Mouse (Mus musculus) left cerebral cortex, adult 8-10 months (tissue): Measurements from ENCODE around the gene Nhsl2. TPM values are rescaled to one million over a fixed set of nuclear protein-coding genes. Genes with fewer than 3 reads are reported as not detected.
"Not testable (repeated sequence)": the region's sequence is repeated elsewhere in the genome, so short reads cannot be mapped to it uniquely, and the experiment has no call there.

Source experiments
- DNase-seq, 2 experiments: peaks; one replicate each; pipeline ENCODE4 v3.0.0; 2022; ENCODE audit warnings: low spot score in 2 of 2
- total RNA-seq, 4 experiments: library from RNA; stranded (reverse); gene quantifications; 2 replicates each; pipeline ENCODE4 v1.2.4; 2022

Gene Nhsl2
- total RNA-seq, result 10 to 100 TPM; 36.2 to 44.7 (median 41.9) TPM

- peak in 1 of 2 experiments; percentile 19 for DNase-seq
These were observed at the start of gene Nhsl2 for GRCm38 (mm10) chrX:101849281-101849821. Nhsl2 (plus strand) TSS chrX:101849385.

GRCm38 (mm10) chrX:101805512-101805911 is 43.7 kb upstream of the Nhsl2 start:
- DNase-seq, result no peak

- DNase-seq, result no peak
These were observed 37.4 kb upstream of the Nhsl2 start for GRCm38 (mm10) chrX:101811750-101812149.

- no peak for DNase-seq
These were observed 30.0 kb upstream of the Nhsl2 start for GRCm38 (mm10) chrX:101819163-101819562.

- DNase-seq, result not testable (repeated sequence)
These were observed 29.2 kb upstream of the Nhsl2 start for GRCm38 (mm10) chrX:101819980-101820379.

- no peak for DNase-seq
These were observed 1.9 kb upstream of the Nhsl2 start for GRCm38 (mm10) chrX:101847191-101847795.

GRCm38 (mm10) chrX:101849901-101850551 is 841 bp downstream of the Nhsl2 start:
- DNase-seq, result no peak

GRCm38 (mm10) chrX:101851566-101852354 is 2.6 kb downstream of the Nhsl2 start:
- no peak for DNase-seq

- no peak for DNase-seq
These were observed 14.6 kb downstream of the Nhsl2 start for GRCm38 (mm10) chrX:101863666-101864378.

GRCm38 (mm10) chrX:101864788-101865187 is 15.6 kb downstream of the Nhsl2 start:
- no peak for DNase-seq

GRCm38 (mm10) chrX:101874147-101874546 is 25.0 kb downstream of the Nhsl2 start:
- DNase-seq, result no peak

- DNase-seq, result peak in 1 of 2 experiments; percentile 17
These were observed 25.7 kb downstream of the Nhsl2 start for GRCm38 (mm10) chrX:101874901-101875300.

GRCm38 (mm10) chrX:101876136-101876535 is 27.0 kb downstream of the Nhsl2 start:
- DNase-seq, result no peak

GRCm38 (mm10) chrX:101877840-101878239 is 28.7 kb downstream of the Nhsl2 start:
- no peak for DNase-seq

GRCm38 (mm10) chrX:101878546-101878945 is 29.4 kb downstream of the Nhsl2 start:
- DNase-seq, result no peak

- no peak for DNase-seq
These were observed 33.1 kb downstream of the Nhsl2 start for GRCm38 (mm10) chrX:101882141-101882751.

GRCm38 (mm10) chrX:101889384-101889783 is 40.2 kb downstream of the Nhsl2 start:
- no peak for DNase-seq

- DNase-seq, result no peak
These were observed 40.8 kb downstream of the Nhsl2 start for GRCm38 (mm10) chrX:101889813-101890469.

- no peak for DNase-seq
These were observed 44.6 kb downstream of the Nhsl2 start for GRCm38 (mm10) chrX:101893796-101894195.

GRCm38 (mm10) chrX:101898341-101898740 is 49.2 kb downstream of the Nhsl2 start:
- DNase-seq, result no peak
